Mouse (Mus musculus) heart, postnatal 0 days (tissue): ENCODE measurements at regions not wholly inside any gene's neighbourhood (a gene's known extent, or its start where the extent isn't known, plus 50 kb on each side); places are given as distances from the start of the nearest gene placed in this dataset.

ENCODE experiments used
- ATAC-seq: fragments of 200-750 bp; cut with Nextera tagmentation; 2 replicates; pipeline ENCODE4 v1.8.0; 2017; ENCODE audit warnings: low read depth, moderate number of reproducible peaks, moderate library complexity; ENCODE audit not compliant: insufficient read depth
- DNase-seq: peaks from one replicate; pipeline ENCODE4 v3.0.0-alpha.2; 2016; ENCODE audit warnings: low spot score
- H3K27ac ChIP-seq: fragments of 300-500 bp; sonication (generic); 2 replicates; pipeline ENCODE4 v1.5.1; 2014; ENCODE audit warnings: low read depth, mild to moderate bottlenecking
- H3K27me3 ChIP-seq: fragments of 300-500 bp; sonication (generic); 2 replicates; pipeline ENCODE4 v1.6.1; 2014; ENCODE audit warnings: low read length, mixed read lengths; ENCODE audit not compliant: control insufficient read depth, insufficient read depth
- H3K36me3 ChIP-seq: fragments of 300-500 bp; sonication (generic); replicated peaks from 2 replicates; pipeline ENCODE4 v1.6.1; 2014; ENCODE audit warnings: low read length, mixed read lengths; ENCODE audit not compliant: control insufficient read depth, insufficient read depth
- H3K4me1 ChIP-seq: fragments of 300-500 bp; sonication (generic); 2 replicates; pipeline ENCODE4 v1.6.1; 2014; ENCODE audit warnings: antibody characterized with exemption; ENCODE audit not compliant: control insufficient read depth, insufficient read depth
- H3K4me2 ChIP-seq: fragments of 300-500 bp; sonication (generic); 2 replicates; pipeline ENCODE4 v1.6.1; 2014; ENCODE audit warnings: low read depth, mild to moderate bottlenecking, low read length, moderate library complexity
- H3K4me3 ChIP-seq: fragments of 300-500 bp; sonication (generic); 2 replicates; pipeline ENCODE4 v1.5.1; 2014; ENCODE audit warnings: low read depth, low read length
- H3K9ac ChIP-seq: fragments of 300-500 bp; sonication (generic); replicated peaks from 2 replicates; pipeline ENCODE4 v1.6.1; 2014; ENCODE audit warnings: low read depth, low read length, mixed read lengths
- H3K9me3 ChIP-seq: fragments of 300-500 bp; sonication (generic); replicated peaks from 2 replicates; pipeline ENCODE4 v1.6.1; 2016; ENCODE audit warnings: low read length; ENCODE audit not compliant: control insufficient read depth
- CTCF ChIP-seq: IDR thresholded peaks from 2 replicates; pipeline ENCODE4 v1.5.1; 2016; ENCODE audit warnings: antibody characterized with exemption, control low read depth, low read depth
- EP300 ChIP-seq: IDR thresholded peaks from 2 replicates; pipeline ENCODE4 v1.6.1; 2016; ENCODE audit warnings: antibody characterized with exemption, low read depth
- WGBS: fragments of 180-500 bp; shearing (Covaris S2); extraction: QIAGEN DNeasy Blood & Tissue Kit; methylation state at CpG from one replicate; pipeline ENCODE4 v1.1.7; 2014; 5-methylcytosine and 5-hydroxymethylcytosine counted together

DNA sequence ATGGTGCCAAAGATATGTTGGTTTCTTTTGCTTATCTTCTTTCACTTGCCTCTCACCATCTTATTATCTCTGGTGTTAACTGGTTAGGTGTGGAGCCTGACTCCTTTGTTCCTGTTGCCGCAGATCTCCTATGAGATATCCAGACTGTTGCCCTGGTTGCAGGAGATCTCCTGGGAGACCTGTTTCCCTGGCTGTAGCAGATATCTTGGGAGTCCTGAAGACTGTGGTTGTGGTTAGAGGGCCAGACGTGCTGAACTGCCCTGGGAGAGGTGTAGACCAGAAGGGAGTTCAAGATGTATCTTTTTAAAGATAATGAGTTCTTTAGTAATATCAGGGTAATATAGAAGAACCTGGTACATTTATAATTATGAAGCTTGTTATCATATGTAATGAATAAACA lies 224.1 kb downstream of the Pcdh10 start:
- TF ChIP-seq EP300 (no peak), CTCF (no peak)
- no peaks in the 10 kb centered on the region for H3K36me3 ChIP-seq
- WGBS, result 59% methylated on average over 2 of the region's 2 CpGs
- no peak overlapping the region for H3K4me3 ChIP-seq
- H3K27me3 ChIP-seq, result no peaks in the 10 kb centered on the region
- H3K27ac ChIP-seq, result no peak overlapping the region
- DNase-seq, result no peak
- H3K9me3 ChIP-seq, result no peaks in the 10 kb centered on the region
- H3K4me2 ChIP-seq, result no peak overlapping the region
- no peak for ATAC-seq
- no peak overlapping the region for H3K9ac ChIP-seq
- H3K4me1 ChIP-seq, result no peaks in the 10 kb centered on the region

DNA sequence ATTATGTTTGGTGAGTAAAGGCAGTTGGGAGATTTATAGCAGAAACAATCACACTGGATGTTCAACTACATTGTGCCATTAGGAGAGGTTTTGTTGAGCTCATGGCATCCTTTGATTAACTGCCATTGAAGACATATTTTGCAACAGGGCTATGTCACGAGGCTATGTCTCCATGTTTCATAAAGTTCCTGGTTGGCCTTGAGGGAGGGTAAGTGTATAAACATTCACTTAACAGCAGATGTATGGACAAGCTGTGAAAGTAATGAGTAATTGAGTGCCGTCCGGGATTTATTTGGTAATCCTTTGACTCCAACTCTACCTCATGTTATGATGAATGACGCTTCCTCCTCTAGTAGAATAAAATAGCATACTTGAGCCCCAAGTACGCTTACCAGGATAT lies 225.0 kb downstream of the Pcdh10 start:
- DNase-seq, result no peak
- H3K36me3 ChIP-seq, result no peaks in the 10 kb centered on the region
- no peaks in the 10 kb centered on the region for H3K4me1 ChIP-seq
- no peaks in the 10 kb centered on the region for H3K27me3 ChIP-seq
- no peak for ATAC-seq
- 77% methylated on average over 5 of the region's 5 CpGs for WGBS
- H3K9me3 ChIP-seq, result no peaks in the 10 kb centered on the region
- H3K9ac ChIP-seq, result no peak overlapping the region
- TF ChIP-seq EP300 (no peak), CTCF (no peak)
- H3K4me3 ChIP-seq, result no peak overlapping the region
- H3K4me2 ChIP-seq, result no peak overlapping the region
- no peak overlapping the region for H3K27ac ChIP-seq

- Histone ChIP-seq H3K4me3 (no peak overlapping the region), H3K27ac (no peak overlapping the region)
Measured at GRCm38 (mm10) chr3:45620729-45621128, 242.5 kb downstream of the Pcdh10 start.

DNA sequence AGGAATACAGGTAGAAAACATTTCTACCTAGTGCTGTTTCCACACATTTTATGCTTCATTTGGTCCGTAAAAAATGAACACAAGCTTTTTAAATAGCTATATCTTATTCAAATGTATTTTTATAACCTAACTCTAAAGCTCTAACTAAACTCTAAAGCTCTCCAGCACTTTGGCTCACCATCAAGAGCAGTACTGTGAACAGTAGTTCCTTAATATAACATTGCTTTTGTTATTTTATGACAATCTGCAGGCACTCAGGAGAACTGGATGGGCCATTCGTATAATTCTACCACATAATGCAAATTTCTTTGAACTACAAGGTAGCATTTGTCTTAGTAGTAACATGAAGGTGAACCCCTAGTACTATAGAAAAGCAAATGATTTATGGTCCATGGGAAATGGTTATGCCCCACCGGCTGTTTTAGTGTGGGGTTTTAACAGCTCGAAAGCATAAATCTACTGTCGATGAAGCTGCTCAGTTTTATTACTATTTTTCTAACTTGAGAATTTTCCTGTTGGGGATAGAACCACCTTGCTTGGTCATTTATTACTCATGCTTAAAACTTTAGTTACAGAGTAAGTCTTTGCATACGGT lies 267.8 kb downstream of the Pcdh10 start:
- Histone ChIP-seq H3K36me3 (no peaks in the 10 kb centered on the region), H3K4me1 (no peaks in the 10 kb centered on the region), H3K4me2 (no peak overlapping the region), H3K9me3 (no peaks in the 10 kb centered on the region), H3K4me3 (no peak overlapping the region), H3K27me3 (no peaks in the 10 kb centered on the region), H3K9ac (no peak overlapping the region), H3K27ac (no peak overlapping the region)
- DNase-seq (no peak), ATAC-seq (no peak)
- TF ChIP-seq EP300, result no peak
- TF ChIP-seq CTCF, result no peak
- whole genome bisulfite sequencing, result 80% methylated on average over 6 of the region's 6 CpGs

More at GRCm38 (mm10) chr3:45620729-45621128, 242.5 kb downstream of the Pcdh10 start:
- Histone ChIP-seq H3K9ac (no peak overlapping the region), H3K4me2 (no peak overlapping the region), H3K9me3 (no peaks in the 10 kb centered on the region), H3K4me1 (no peaks in the 10 kb centered on the region), H3K36me3 (no peaks in the 10 kb centered on the region), H3K27me3 (no peaks in the 10 kb centered on the region)
- DNase-seq (no peak), ATAC-seq (no peak)
- TF ChIP-seq CTCF (no peak), EP300 (no peak)

GRCm38 (mm10) chr3:45649361-45649760 lies 271.2 kb downstream of the Pcdh10 start:
- Histone ChIP-seq H3K27me3 (no peaks in the 10 kb centered on the region), H3K4me1 (no peaks in the 10 kb centered on the region), H3K36me3 (no peaks in the 10 kb centered on the region), H3K9me3 (no peaks in the 10 kb centered on the region), H3K27ac (no peak overlapping the region), H3K4me3 (no peak overlapping the region), H3K9ac (no peak overlapping the region), H3K4me2 (no peak overlapping the region)
- ATAC-seq (no peak), DNase-seq (no peak)
- TF ChIP-seq CTCF (no peak), EP300 (no peak)

- WGBS, result 80% methylated on average over 5 of the region's 5 CpGs
- TF ChIP-seq CTCF (no peak), EP300 (no peak)
- H3K4me3 ChIP-seq, result no peak overlapping the region
Measured at GRCm38 (mm10) chr3:45657023-45657422, 278.8 kb downstream of the Pcdh10 start.

More at GRCm38 (mm10) chr3:45657023-45657422, 278.8 kb downstream of the Pcdh10 start:
- Histone ChIP-seq H3K4me2 (no peak overlapping the region), H3K27me3 (no peaks in the 10 kb centered on the region), H3K4me1 (no peaks in the 10 kb centered on the region), H3K9me3 (no peaks in the 10 kb centered on the region), H3K27ac (no peak overlapping the region), H3K36me3 (no peaks in the 10 kb centered on the region), H3K9ac (no peak overlapping the region)
- ATAC-seq (no peak), DNase-seq (no peak)
